Mouse (Mus musculus): Measurements from ENCODE around the gene Bach2. TPM values are rescaled to one million over a fixed set of nuclear protein-coding genes. Genes with fewer than 3 reads are reported as not detected.

Bach2 gene
- polyA plus RNA-seq, 1 experiment, result 18.7 TPM

DNA sequence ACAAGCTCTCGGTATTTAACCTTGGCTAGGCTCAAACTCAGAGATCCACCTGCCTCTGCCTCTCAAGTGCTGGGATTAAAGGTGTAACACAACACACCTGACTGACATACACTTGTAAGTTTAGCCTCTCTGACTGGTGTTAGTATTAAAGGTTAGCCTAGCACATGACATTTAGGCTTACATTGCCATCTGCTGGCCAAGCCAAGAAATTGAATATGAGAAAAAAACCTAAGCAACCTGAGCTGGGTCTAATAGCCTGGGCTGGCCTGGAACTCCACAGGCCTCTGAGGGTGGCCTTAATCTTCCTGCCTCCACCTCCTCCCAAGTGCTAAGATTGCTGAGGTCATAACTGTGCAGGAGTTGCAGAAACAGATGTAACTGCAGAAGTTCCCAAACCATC is 333.5 kb downstream of the Bach2 start:
- no peaks in the 10 kb centered on the region for H3K4me1 ChIP-seq (ENCODE audit: control insufficient read depth, insufficient read depth, low read length)
- H3K9me3 ChIP-seq (replicated peaks; ENCODE audit: control insufficient read depth, insufficient read depth, low read length, poor library complexity, severe bottlenecking), result no peaks in the 10 kb centered on the region
- no peaks in the 10 kb centered on the region for H3K27me3 ChIP-seq (ENCODE audit: control insufficient read depth, insufficient read depth, low read length, poor library complexity, severe bottlenecking)
- H3K9ac ChIP-seq (ENCODE audit: low read depth, poor library complexity, severe bottlenecking), result no peak overlapping the region
- H3K36me3 ChIP-seq (ENCODE audit: control insufficient read depth, insufficient read depth, low read length, poor library complexity, severe bottlenecking), result no peaks in the 10 kb centered on the region
- TF ChIP-seq EP300 (IDR thresholded peaks at IDR 0.05; ENCODE audit: insufficient read depth, low read depth, low read length) (no peak), CTCF (IDR thresholded peaks at IDR 0.05; ENCODE audit: low read depth, low read length) (no peak), POLR2A (IDR thresholded peaks at IDR 0.05; ENCODE audit: insufficient read depth, low read length) (no peak)
- no peak overlapping the region for H3K4me3 ChIP-seq (ENCODE audit: low read depth, low read length)
- no peak overlapping the region for H3K27ac ChIP-seq (ENCODE audit: insufficient read depth, low read length)

DNA sequence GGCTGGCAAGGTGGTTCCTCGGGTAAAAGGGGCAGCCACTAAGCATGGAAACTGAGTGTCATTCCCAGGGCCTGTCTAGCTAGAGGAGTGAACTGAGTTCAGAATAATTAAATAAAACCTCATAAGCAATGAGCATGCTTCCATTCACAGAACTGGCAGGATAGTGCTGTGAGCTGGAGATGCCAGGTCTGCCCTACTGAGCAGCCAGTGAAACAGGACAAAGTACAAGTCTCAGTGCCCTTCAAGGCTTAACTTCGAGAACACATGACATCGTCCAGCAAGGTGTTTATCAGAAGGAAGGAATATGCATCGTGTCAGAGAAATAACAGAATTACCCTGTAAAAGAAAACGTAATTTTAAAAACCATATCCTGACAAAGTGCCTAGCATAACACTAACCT is 335.0 kb downstream of the Bach2 start:
- no peaks in the 10 kb centered on the region for H3K4me1 ChIP-seq (ENCODE audit: control insufficient read depth, insufficient read depth, low read length)
- H3K9ac ChIP-seq (ENCODE audit: low read depth, poor library complexity, severe bottlenecking), result no peak overlapping the region
- no peaks in the 10 kb centered on the region for H3K27me3 ChIP-seq (ENCODE audit: control insufficient read depth, insufficient read depth, low read length, poor library complexity, severe bottlenecking)
- H3K27ac ChIP-seq (ENCODE audit: insufficient read depth, low read length), result no peak overlapping the region
- no peak overlapping the region for H3K4me3 ChIP-seq (ENCODE audit: low read depth, low read length)
- no peaks in the 10 kb centered on the region for H3K9me3 ChIP-seq (replicated peaks; ENCODE audit: control insufficient read depth, insufficient read depth, low read length, poor library complexity, severe bottlenecking)
- H3K36me3 ChIP-seq (ENCODE audit: control insufficient read depth, insufficient read depth, low read length, poor library complexity, severe bottlenecking), result no peaks in the 10 kb centered on the region
- no peak for TF ChIP-seq POLR2A (IDR thresholded peaks at IDR 0.05; ENCODE audit: insufficient read depth, low read length)
- no peak for TF ChIP-seq CTCF (IDR thresholded peaks at IDR 0.05; ENCODE audit: low read depth, low read length)
- no peak for TF ChIP-seq EP300 (IDR thresholded peaks at IDR 0.05; ENCODE audit: insufficient read depth, low read depth, low read length)

DNA sequence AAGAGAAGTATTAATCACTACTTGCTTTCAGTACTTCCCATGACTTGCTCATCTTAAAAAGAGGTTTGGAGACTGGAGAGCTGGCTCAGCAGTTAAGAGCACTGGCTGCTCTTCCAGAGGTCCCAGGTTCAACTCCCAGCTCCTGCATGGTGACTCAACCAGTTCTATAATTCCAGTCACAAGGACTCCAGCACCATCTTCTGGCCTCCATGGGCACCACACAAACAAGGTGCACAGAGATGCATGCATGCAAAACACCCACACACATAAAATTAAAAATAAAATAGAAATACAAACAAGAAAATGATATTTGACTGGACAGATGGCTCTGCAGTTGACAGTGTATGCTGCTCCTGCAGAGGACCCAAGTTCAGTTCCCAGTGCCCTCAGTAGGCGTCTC is 336.0 kb downstream of the Bach2 start:
- no peaks in the 10 kb centered on the region for H3K36me3 ChIP-seq (ENCODE audit: control insufficient read depth, insufficient read depth, low read length, poor library complexity, severe bottlenecking)
- no peak overlapping the region for H3K4me3 ChIP-seq (ENCODE audit: low read depth, low read length)
- no peaks in the 10 kb centered on the region for H3K4me1 ChIP-seq (ENCODE audit: control insufficient read depth, insufficient read depth, low read length)
- H3K27me3 ChIP-seq (ENCODE audit: control insufficient read depth, insufficient read depth, low read length, poor library complexity, severe bottlenecking), result no peaks in the 10 kb centered on the region
- TF ChIP-seq CTCF (IDR thresholded peaks at IDR 0.05; ENCODE audit: low read depth, low read length) (peak; percentile 14), POLR2A (IDR thresholded peaks at IDR 0.05; ENCODE audit: insufficient read depth, low read length) (no peak)
- H3K27ac ChIP-seq (ENCODE audit: insufficient read depth, low read length), result no peak overlapping the region
- H3K9ac ChIP-seq (ENCODE audit: low read depth, poor library complexity, severe bottlenecking), result no peak overlapping the region
- no peaks in the 10 kb centered on the region for H3K9me3 ChIP-seq (replicated peaks; ENCODE audit: control insufficient read depth, insufficient read depth, low read length, poor library complexity, severe bottlenecking)

DNA sequence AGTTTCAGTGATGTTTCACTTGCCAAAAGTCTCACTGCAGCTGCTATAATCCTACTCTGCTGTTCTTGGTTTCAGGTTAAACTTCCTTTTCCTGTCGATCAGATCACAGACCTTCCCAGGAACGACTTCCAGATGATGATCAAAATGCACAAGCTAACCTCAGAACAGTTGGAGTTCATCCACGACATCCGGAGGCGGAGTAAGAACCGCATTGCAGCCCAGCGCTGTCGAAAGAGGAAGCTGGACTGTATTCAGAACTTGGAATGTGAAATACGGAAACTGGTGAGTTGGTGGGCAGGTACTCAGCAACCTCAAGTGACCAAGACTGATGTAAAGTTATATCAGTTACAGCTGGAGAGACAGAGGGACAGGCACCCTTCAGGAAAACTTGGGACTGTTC is 336.6 kb downstream of the Bach2 start:
- Histone ChIP-seq H3K9ac (ENCODE audit: low read depth, poor library complexity, severe bottlenecking) (no peak overlapping the region), H3K36me3 (ENCODE audit: control insufficient read depth, insufficient read depth, low read length, poor library complexity, severe bottlenecking) (no peaks in the 10 kb centered on the region), H3K27ac (ENCODE audit: insufficient read depth, low read length) (no peak overlapping the region), H3K9me3 (replicated peaks; ENCODE audit: control insufficient read depth, insufficient read depth, low read length, poor library complexity, severe bottlenecking) (no peaks in the 10 kb centered on the region), H3K4me1 (ENCODE audit: control insufficient read depth, insufficient read depth, low read length) (no peaks in the 10 kb centered on the region), H3K27me3 (ENCODE audit: control insufficient read depth, insufficient read depth, low read length, poor library complexity, severe bottlenecking) (no peaks in the 10 kb centered on the region), H3K4me3 (ENCODE audit: low read depth, low read length) (no peak overlapping the region)
- no peak for TF ChIP-seq CTCF (IDR thresholded peaks at IDR 0.05; ENCODE audit: low read depth, low read length)
- no peak for TF ChIP-seq POLR2A (IDR thresholded peaks at IDR 0.05; ENCODE audit: insufficient read depth, low read length)
- no peak for TF ChIP-seq EP300 (IDR thresholded peaks at IDR 0.05; ENCODE audit: insufficient read depth, low read depth, low read length)

DNA sequence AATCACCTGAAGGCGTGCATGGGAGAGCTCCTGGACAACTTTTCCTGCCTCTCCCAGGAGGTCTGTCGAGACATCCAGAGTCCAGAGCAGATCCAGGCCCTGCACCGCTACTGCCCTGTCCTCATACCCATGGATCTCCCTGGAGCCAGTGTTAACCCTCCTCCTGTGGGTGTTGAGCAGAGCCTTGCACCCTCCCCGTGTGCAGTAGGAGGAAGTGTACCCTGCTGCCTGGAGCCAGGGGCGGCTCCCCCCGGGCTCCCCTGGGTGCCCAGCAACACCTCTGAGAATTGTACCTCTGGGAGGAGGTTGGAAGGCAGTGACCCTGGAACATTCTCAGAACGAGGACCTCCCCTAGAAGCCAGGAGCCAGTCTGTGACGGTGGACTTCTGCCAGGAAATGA is 341.2 kb downstream of the Bach2 start:
- H3K4me3 ChIP-seq (ENCODE audit: low read depth, low read length), result no peak overlapping the region
- peaks cover 4% of the 10 kb centered on the region for H3K4me1 ChIP-seq (ENCODE audit: control insufficient read depth, insufficient read depth, low read length)
- no peak for TF ChIP-seq CTCF (IDR thresholded peaks at IDR 0.05; ENCODE audit: low read depth, low read length)
- no peak for TF ChIP-seq POLR2A (IDR thresholded peaks at IDR 0.05; ENCODE audit: insufficient read depth, low read length)
- TF ChIP-seq EP300 (IDR thresholded peaks at IDR 0.05; ENCODE audit: insufficient read depth, low read depth, low read length), result no peak
- no peak overlapping the region for H3K27ac ChIP-seq (ENCODE audit: insufficient read depth, low read length)
- H3K9ac ChIP-seq (ENCODE audit: low read depth, poor library complexity, severe bottlenecking), result no peak overlapping the region
- H3K36me3 ChIP-seq (ENCODE audit: control insufficient read depth, insufficient read depth, low read length, poor library complexity, severe bottlenecking), result no peaks in the 10 kb centered on the region
- no peaks in the 10 kb centered on the region for H3K9me3 ChIP-seq (replicated peaks; ENCODE audit: control insufficient read depth, insufficient read depth, low read length, poor library complexity, severe bottlenecking)
- no peaks in the 10 kb centered on the region for H3K27me3 ChIP-seq (ENCODE audit: control insufficient read depth, insufficient read depth, low read length, poor library complexity, severe bottlenecking)

DNA sequence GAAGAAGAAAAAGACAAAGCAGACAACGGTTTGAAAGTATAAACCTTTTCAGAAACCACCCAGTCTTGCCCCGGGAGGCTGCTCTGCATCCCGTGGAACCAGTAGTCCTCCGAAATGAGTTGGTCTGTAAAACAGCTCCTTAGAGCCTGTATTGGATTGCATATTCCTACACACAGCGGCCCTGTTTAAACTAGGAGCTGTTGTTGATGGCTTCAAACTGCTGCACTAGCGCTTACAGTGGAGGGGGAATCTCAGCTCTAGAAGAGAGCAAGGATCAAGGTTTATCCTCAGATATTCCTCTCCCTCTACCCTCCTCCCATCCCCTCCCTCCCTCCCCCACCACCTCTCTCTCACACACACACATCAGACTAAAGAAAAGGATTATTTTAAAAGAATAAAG is 345.6 kb downstream of the Bach2 start:
- Histone ChIP-seq H3K9ac (ENCODE audit: low read depth, poor library complexity, severe bottlenecking) (no peak overlapping the region), H3K4me3 (ENCODE audit: low read depth, low read length) (no peak overlapping the region), H3K27ac (ENCODE audit: insufficient read depth, low read length) (no peak overlapping the region), H3K4me1 (ENCODE audit: control insufficient read depth, insufficient read depth, low read length) (peaks cover 4% of the 10 kb centered on the region), H3K9me3 (replicated peaks; ENCODE audit: control insufficient read depth, insufficient read depth, low read length, poor library complexity, severe bottlenecking) (no peaks in the 10 kb centered on the region), H3K36me3 (ENCODE audit: control insufficient read depth, insufficient read depth, low read length, poor library complexity, severe bottlenecking) (no peaks in the 10 kb centered on the region), H3K27me3 (ENCODE audit: control insufficient read depth, insufficient read depth, low read length, poor library complexity, severe bottlenecking) (no peaks in the 10 kb centered on the region; the same call in 1 of the 2 replicates)
- TF ChIP-seq CTCF (IDR thresholded peaks at IDR 0.05; ENCODE audit: low read depth, low read length), result no peak
- TF ChIP-seq EP300 (IDR thresholded peaks at IDR 0.05; ENCODE audit: insufficient read depth, low read depth, low read length), result no peak
- no peak for TF ChIP-seq POLR2A (IDR thresholded peaks at IDR 0.05; ENCODE audit: insufficient read depth, low read length)
